Mouse (Mus musculus) intestine, embryonic 16.5 days (tissue): ENCODE results near the gene Spata31d1c. TPM values are rescaled to one million over a fixed set of nuclear protein-coding genes. Genes with fewer than 3 reads are reported as not detected.

Experiments used
- polyA plus RNA-seq: library from polyadenylated mRNA; unstranded; fragments of >200 nt; fragmentation: Nextera tagmentation; extraction: Ambion mirVana; gene quantifications from 2 replicates; pipeline ENCODE4 v1.2.1, GENCODE M21; 2015

Gene Spata31d1c
- polyA plus RNA-seq, 1 experiment from 2014 or later: not detected

Other genes with a start within 250 kb of the Spata31d1c start
- gene Cntnap3, start 129.1 kb upstream of the Spata31d1c start, polyA plus RNA-seq: 0.94 and 1.1 TPM in 2 replicates
- gene Spata31, start 115.7 kb upstream of the Spata31d1c start, polyA plus RNA-seq: not detected in 2 replicates
- not detected in 2 replicates for gene Prss47, start 19.7 kb downstream of the Spata31d1c start, polyA plus RNA-seq
- gene Mfsd14b, start 79.9 kb downstream of the Spata31d1c start, polyA plus RNA-seq: 44.3 and 44.5 TPM in 2 replicates
- gene Olfr465-ps1, start 105.0 kb downstream of the Spata31d1c start, polyA plus RNA-seq: not detected in 2 replicates
- not detected in 2 replicates for gene Olfr466, start 117.2 kb downstream of the Spata31d1c start, polyA plus RNA-seq
- gene Nlrp4f, start 172.9 kb downstream of the Spata31d1c start, polyA plus RNA-seq: not detected in 2 replicates
- gene Gm10775, start 226.5 kb downstream of the Spata31d1c start, polyA plus RNA-seq: not detected in 2 replicates
- gene Zfp369, start 245.8 kb downstream of the Spata31d1c start, polyA plus RNA-seq: 5.6 and 7.1 TPM in 2 replicates